Comparison of ENCODE assay signal across 16 mouse cellular contexts in genomic region chr3:38945157-38945556, GRCm38 (mm10). TPM values are rescaled to one million over a fixed set of nuclear protein-coding genes. Genes with fewer than 3 reads are reported as not detected.
"Had no signal": no experiment of that assay in that cellular context is flagged by ENCODE, and none has a peak within 500 bp of the region (broad histone marks: within the 10 kb centered on the region; RNA-seq: fewer than 3 reads in every experiment).

No protein-coding gene starts in this region.

- H3K27ac ChIP-seq: kidney, postnatal 0 days; limb, embryonic 15.5 days; liver, embryonic 12.5 days had no signal

- H3K9me3 ChIP-seq: limb, embryonic 15.5 days; liver, embryonic 12.5 days had no signal

- H3K27me3 ChIP-seq: limb, embryonic 15.5 days; liver, embryonic 12.5 days had no signal

- H3K36me3 ChIP-seq: liver, embryonic 12.5 days had no signal

- H3K4me2 ChIP-seq: limb, embryonic 15.5 days; liver, embryonic 12.5 days; lung, embryonic 14.5 days had no signal

- DNase-seq: kidney, adult 11 months; kidney, adult 9 months; kidney, postnatal 36 days; layer of hippocampus, adult 9-11 months; layer of hippocampus, postnatal 36 days; lung, embryonic 14.5 days; lung, postnatal 10 days; lung, postnatal 4 days; thymus, adult 18-20 months; thymus, postnatal 14 days had no signal

- H3K4me3 ChIP-seq: limb, embryonic 15.5 days; liver, embryonic 12.5 days; myocyte had no signal

- ATAC-seq: liver, embryonic 12.5 days had no signal

- H3K4me1 ChIP-seq: limb, embryonic 15.5 days; liver, embryonic 12.5 days had no signal

- H3K9ac ChIP-seq: limb, embryonic 15.5 days; liver, embryonic 12.5 days; lung, embryonic 14.5 days had no signal

RNA-seq across cellular contexts. Expression of gene Fat4, which starts 58.4 kb away (rescaled TPM):
- total RNA-seq: megakaryocyte-erythroid progenitor cell, adult 5-6 weeks; neutrophil, adult 5-6 weeks had no signal
